Mouse (Mus musculus) brain, embryonic 14.5 days (tissue): ENCODE data around the gene Tectb. TPM values are rescaled to one million over a fixed set of nuclear protein-coding genes. Genes with fewer than 3 reads are reported as not detected.
"Not testable (repeated sequence)": the region's sequence is repeated elsewhere in the genome, so short reads cannot be mapped to it uniquely, and the experiment has no call there.

Source experiments
- DNase-seq: peaks from one replicate; pipeline ENCODE4 v3.0.0-alpha.2; 2011; ENCODE audit warnings: low read depth
- CTCF ChIP-seq: fragments of 200-500 bp; IDR thresholded peaks from 2 replicates; pipeline ENCODE4 v1.5.1; 2012; ENCODE audit warnings: inconsistent platforms, mild to moderate bottlenecking, moderate library complexity, borderline replicate concordance; ENCODE audit not compliant: insufficient read depth, insufficient read length; ENCODE audit errors: extremely low read depth
- POLR2A ChIP-seq: fragments of 200-500 bp; IDR thresholded peaks from 2 replicates; pipeline ENCODE4 v1.6.1; 2012; ENCODE audit warnings: mild to moderate bottlenecking, inconsistent platforms, borderline replicate concordance; ENCODE audit not compliant: poor library complexity, insufficient read depth, insufficient read length, severe bottlenecking; ENCODE audit errors: extremely low read depth
- polyA plus RNA-seq: library from polyadenylated mRNA; depleted of rRNA; stranded (reverse); fragments of >200 nt; gene quantifications from 2 replicates; pipeline ENCODE4 v1.2.3, GENCODE M21; 2012

Tectb gene
- polyA plus RNA-seq, 1 experiment = 0.18 TPM

GRCm38 (mm10) chr19:55168360-55168759, 12.2 kb upstream of the Tectb start:
- no peak for DNase-seq
- TF ChIP-seq POLR2A = no peak
- TF ChIP-seq CTCF = no peak

GRCm38 (mm10) chr19:55169236-55169729, 11.2 kb upstream of the Tectb start:
- not testable (repeated sequence) for DNase-seq

- TF ChIP-seq POLR2A = no peak
- no peak for TF ChIP-seq CTCF
- DNase-seq = no peak
Observed at GRCm38 (mm10) chr19:55170399-55170798, 10.1 kb upstream of the Tectb start.

- no peak for DNase-seq
- TF ChIP-seq CTCF = no peak
Observed at GRCm38 (mm10) chr19:55171585-55171984, 8.9 kb upstream of the Tectb start.

- DNase-seq = no peak
- no peak for TF ChIP-seq POLR2A
- no peak for TF ChIP-seq CTCF
Observed at GRCm38 (mm10) chr19:55177143-55177542, 3.4 kb upstream of the Tectb start.

- TF ChIP-seq POLR2A (no peak), CTCF (no peak)
- peak; percentile 55 for DNase-seq
Observed at GRCm38 (mm10) chr19:55184442-55184841, 3.9 kb downstream of the Tectb start.

- peak; percentile 54 for DNase-seq
- TF ChIP-seq CTCF (no peak), POLR2A (no peak)
Observed at GRCm38 (mm10) chr19:55185074-55185473, 4.5 kb downstream of the Tectb start.

GRCm38 (mm10) chr19:55185651-55186050, 5.1 kb downstream of the Tectb start:
- TF ChIP-seq CTCF (no peak), POLR2A (no peak)
- peak; percentile 78 for DNase-seq

GRCm38 (mm10) chr19:55190065-55190464, 9.5 kb downstream of the Tectb start:
- TF ChIP-seq POLR2A = no peak
- TF ChIP-seq CTCF = no peak
- no peak for DNase-seq

GRCm38 (mm10) chr19:55191596-55191995, 11.1 kb downstream of the Tectb start:
- DNase-seq = no peak
- no peak for TF ChIP-seq POLR2A
- no peak for TF ChIP-seq CTCF

GRCm38 (mm10) chr19:55192254-55192945, 11.9 kb downstream of the Tectb start:
- DNase-seq = no peak
- TF ChIP-seq CTCF = no peak

- TF ChIP-seq CTCF (no peak), POLR2A (no peak)
- no peak for DNase-seq
Observed at GRCm38 (mm10) chr19:55193717-55194394, 13.3 kb downstream of the Tectb start.

GRCm38 (mm10) chr19:55194520-55195170, 14.1 kb downstream of the Tectb start:
- DNase-seq = no peak
- TF ChIP-seq CTCF (no peak), POLR2A (no peak)
